Mouse (Mus musculus): Measurements from ENCODE around the gene Epb41l5.

DNA sequence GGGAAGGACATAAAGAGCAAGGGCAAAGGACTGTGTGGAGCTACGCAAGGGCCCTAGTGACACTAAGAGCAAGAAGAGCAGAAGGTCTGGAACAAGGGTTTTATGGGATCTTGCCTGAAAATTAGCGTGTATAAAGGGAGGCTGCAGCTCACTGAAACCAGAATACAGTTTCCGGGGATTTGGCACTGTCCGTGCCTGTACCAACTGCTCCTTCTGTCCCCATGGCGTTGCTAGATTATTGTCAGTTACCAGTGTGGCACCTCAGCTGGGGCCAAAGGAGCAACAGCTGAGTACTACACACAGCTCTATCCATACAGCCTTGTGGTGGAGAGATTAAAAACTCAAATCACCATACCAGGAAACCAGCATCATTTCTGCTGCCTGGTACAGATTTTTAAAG lies 1.6 kb upstream of the Epb41l5 start:
- TF ChIP-seq POLR2A (IDR thresholded peaks at IDR 0.05; ENCODE audit: low read depth, low read length) = no peak
- TF ChIP-seq CTCF (conservative IDR thresholded peaks at IDR 0.05; ENCODE audit: insufficient read depth, insufficient read length, low read depth, low read length) = no peak

Measured in kidney, adult 2 months (tissue).